Mouse (Mus musculus): ENCODE measurements at regions not wholly inside any gene's neighbourhood (a gene's known extent, or its start where the extent isn't known, plus 50 kb on each side); places are given as distances from the start of the nearest gene placed in this dataset.
"Not testable (repeated sequence)": the region's sequence is repeated elsewhere in the genome, so short reads cannot be mapped to it uniquely, and the experiment has no call there.

DNA sequence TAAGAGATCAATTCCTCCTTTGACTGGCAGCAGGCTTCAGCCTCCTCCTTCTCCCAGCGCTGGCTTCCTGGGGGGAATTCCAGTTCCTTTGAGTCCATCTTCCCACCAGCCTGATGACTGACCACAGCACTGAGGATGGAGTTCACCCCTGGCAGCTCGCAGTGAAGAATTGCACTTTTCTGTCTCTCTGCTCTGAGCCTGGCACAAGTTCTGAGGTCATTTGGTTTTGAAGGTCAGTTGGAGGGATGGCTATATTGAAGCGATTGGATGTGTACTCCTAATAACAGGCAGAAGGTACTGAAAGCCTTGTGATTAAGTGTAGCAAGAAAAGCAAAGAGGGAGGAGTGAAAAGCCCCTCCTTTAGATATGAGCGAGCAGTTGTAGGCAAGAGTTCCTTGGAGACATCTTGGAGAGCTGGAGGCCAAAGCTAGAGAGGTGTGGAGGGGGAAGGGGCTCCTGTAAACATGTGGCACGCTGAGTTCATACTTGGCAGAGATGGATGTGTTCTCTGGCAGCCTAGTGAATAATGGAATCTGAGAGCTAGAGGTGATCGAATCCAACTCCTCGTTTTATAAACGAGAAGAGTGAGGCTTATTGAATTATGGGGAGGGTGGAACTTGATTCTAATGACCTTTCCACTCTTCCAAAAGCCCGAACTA is 77.1 kb upstream of the Dyrk2 start:
- no peak for ATAC-seq (ENCODE audit: low FRiP score, low TSS enrichment)
- TF ChIP-seq EP300 (optimal IDR thresholded peaks at IDR 0.05) (no peak), CTCF (IDR thresholded peaks at IDR 0.05; ENCODE audit: low read depth) (no peak)

DNA sequence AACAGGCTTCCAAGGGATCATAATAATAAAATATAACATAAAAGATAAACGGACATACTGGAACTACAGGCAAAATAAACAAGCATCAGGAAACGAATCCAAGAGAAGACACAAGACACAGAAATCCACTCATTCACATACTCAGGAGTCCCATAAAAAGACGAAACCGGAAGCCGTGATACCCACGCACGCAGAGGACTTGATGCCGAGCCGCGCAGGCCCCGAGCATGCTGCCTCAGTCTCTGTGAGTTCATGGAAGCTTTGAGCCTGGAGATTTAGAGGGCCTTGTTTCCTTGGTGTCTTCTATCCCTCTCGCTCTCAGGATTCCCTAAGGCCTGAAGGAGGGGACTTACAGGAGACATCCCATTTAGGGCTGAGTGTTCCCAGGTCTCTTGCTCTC is 57.3 kb upstream of the Dyrk2 start:
- no peak for TF ChIP-seq CTCF (IDR thresholded peaks at IDR 0.05; ENCODE audit: low read depth)
- TF ChIP-seq EP300 (optimal IDR thresholded peaks at IDR 0.05): no peak
- H3K36me3 ChIP-seq (ENCODE audit: control insufficient read depth, insufficient read depth, low read length): no peaks in the 10 kb centered on the region
- H3K27me3 ChIP-seq (ENCODE audit: control insufficient read depth, insufficient read depth, low read length): no peaks in the 10 kb centered on the region
- no peaks in the 10 kb centered on the region for H3K9me3 ChIP-seq (ENCODE audit: control insufficient read depth, low read length)
- WGBS: 74% methylated on average over 12 of the region's 12 CpGs
- no peak overlapping the region for H3K4me3 ChIP-seq (ENCODE audit: low read depth, low read length)
- ATAC-seq (ENCODE audit: low FRiP score, low TSS enrichment): no peak
- no peak for DNase-seq (ENCODE audit: low spot score)
- peaks cover 3% of the 10 kb centered on the region; the same call in 1 of the 2 replicates for H3K4me1 ChIP-seq (replicated peaks; ENCODE audit: control insufficient read depth, insufficient read depth)
- H3K9ac ChIP-seq (ENCODE audit: low read length): no peak overlapping the region
- H3K27ac ChIP-seq (replicated peaks): no peak overlapping the region
- no peak overlapping the region for H3K4me2 ChIP-seq (replicated peaks; ENCODE audit: low read depth)

More for the DNA sequence above, 77.1 kb upstream of the Dyrk2 start:
- Histone ChIP-seq H3K27ac (replicated peaks) (no peak overlapping the region), H3K4me3 (ENCODE audit: low read depth, low read length) (no peak overlapping the region), H3K9me3 (ENCODE audit: control insufficient read depth, low read length) (no peaks in the 10 kb centered on the region), H3K27me3 (ENCODE audit: control insufficient read depth, insufficient read depth, low read length) (no peaks in the 10 kb centered on the region), H3K4me2 (replicated peaks; ENCODE audit: low read depth) (no peak overlapping the region), H3K36me3 (ENCODE audit: control insufficient read depth, insufficient read depth, low read length) (no peaks in the 10 kb centered on the region), H3K4me1 (replicated peaks; ENCODE audit: control insufficient read depth, insufficient read depth) (no peaks in the 10 kb centered on the region), H3K9ac (ENCODE audit: low read length) (no peak overlapping the region)
- no peak for DNase-seq (ENCODE audit: low spot score)
- WGBS: 39% methylated on average over 9 of the region's 9 CpGs

DNA sequence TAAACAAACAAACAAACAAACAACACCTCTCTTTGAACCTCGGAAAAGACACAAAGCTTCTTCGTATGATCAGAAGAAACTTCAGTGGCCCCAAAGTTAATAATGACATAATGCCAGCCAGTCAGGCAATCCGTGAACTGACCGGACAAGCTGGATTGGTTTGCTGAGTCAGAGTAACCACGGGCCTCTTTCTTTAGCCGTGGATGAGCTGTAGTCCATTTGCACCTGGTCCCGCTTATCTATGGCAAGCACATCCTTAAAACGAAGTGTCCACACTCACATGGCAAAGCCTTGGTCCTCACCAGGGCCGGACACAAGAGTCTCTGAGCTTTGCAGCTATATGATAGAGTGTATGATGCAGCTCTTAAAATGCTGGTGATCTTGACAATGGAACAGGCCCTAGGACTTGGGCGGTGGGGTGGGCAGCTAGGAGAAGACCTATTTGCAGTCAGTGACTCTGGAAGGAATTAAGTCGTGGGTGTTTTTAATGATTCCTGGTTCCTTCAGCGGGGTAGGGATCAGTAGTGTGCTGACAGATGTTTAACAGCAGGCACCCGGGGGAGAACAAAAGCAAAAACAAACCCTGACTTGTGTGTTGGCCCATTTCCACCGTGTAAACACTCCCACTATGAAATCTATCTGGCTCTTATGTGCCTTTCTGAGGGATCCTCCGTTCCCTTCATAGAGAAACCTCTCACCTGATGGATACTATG is 53.6 kb upstream of the Dyrk2 start:
- Histone ChIP-seq H3K4me3 (ENCODE audit: low read depth, low read length) (no peak overlapping the region), H3K27ac (replicated peaks) (no peak overlapping the region), H3K9ac (ENCODE audit: low read length) (no peak overlapping the region), H3K4me1 (replicated peaks; ENCODE audit: control insufficient read depth, insufficient read depth) (peaks cover 3% of the 10 kb centered on the region; the same call in 1 of the 2 replicates), H3K4me2 (replicated peaks; ENCODE audit: low read depth) (no peak overlapping the region), H3K27me3 (ENCODE audit: control insufficient read depth, insufficient read depth, low read length) (no peaks in the 10 kb centered on the region), H3K9me3 (ENCODE audit: control insufficient read depth, low read length) (no peaks in the 10 kb centered on the region), H3K36me3 (ENCODE audit: control insufficient read depth, insufficient read depth, low read length) (no peaks in the 10 kb centered on the region)
- ATAC-seq (ENCODE audit: low FRiP score, low TSS enrichment) (0 out of 2 replicates have a peak, but pooled peaks have one; percentile 38), DNase-seq (ENCODE audit: low spot score) (peak; percentile 44)
- 35% methylated on average over 15 of the region's 15 CpGs for WGBS
- TF ChIP-seq CTCF (IDR thresholded peaks at IDR 0.05; ENCODE audit: low read depth): no peak
- TF ChIP-seq EP300 (optimal IDR thresholded peaks at IDR 0.05): no peak

DNA sequence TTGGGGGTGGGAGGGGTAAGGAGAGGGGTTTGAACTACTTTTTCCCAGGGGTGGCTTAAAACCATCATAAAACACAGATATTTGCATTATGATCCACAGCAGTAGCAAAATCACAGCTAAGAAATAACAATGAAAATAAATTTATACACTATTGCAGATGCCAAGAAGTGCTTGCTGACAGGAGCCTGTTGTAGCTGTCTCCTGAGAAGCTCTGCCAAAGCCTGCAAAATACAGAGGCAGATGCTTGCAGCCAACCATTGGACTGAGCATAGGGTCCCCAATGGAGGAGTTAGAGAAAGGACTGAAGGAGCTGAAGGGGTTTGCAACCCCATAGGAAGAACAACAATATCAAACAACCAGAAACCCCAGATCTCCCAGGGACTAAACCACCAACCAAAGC is 52.1 kb upstream of the Dyrk2 start:
- not testable (repeated sequence) for H3K4me2 ChIP-seq (replicated peaks; ENCODE audit: low read depth); H3K36me3 ChIP-seq (ENCODE audit: control insufficient read depth, insufficient read depth, low read length); H3K27me3 ChIP-seq (ENCODE audit: control insufficient read depth, insufficient read depth, low read length); H3K4me3 ChIP-seq (ENCODE audit: low read depth, low read length); ATAC-seq (ENCODE audit: low FRiP score, low TSS enrichment); DNase-seq (ENCODE audit: low spot score); H3K9ac ChIP-seq (ENCODE audit: low read length); H3K4me1 ChIP-seq (replicated peaks; ENCODE audit: control insufficient read depth, insufficient read depth); H3K9me3 ChIP-seq (ENCODE audit: control insufficient read depth, low read length); H3K27ac ChIP-seq (replicated peaks)

Data from stomach, postnatal 0 days (tissue).